Mouse (Mus musculus): ENCODE results near the gene Rpl35.
"Not testable (repeated sequence)": the region's sequence is repeated elsewhere in the genome, so short reads cannot be mapped to it uniquely, and the experiment has no call there.

Gene Rpl35

DNA sequence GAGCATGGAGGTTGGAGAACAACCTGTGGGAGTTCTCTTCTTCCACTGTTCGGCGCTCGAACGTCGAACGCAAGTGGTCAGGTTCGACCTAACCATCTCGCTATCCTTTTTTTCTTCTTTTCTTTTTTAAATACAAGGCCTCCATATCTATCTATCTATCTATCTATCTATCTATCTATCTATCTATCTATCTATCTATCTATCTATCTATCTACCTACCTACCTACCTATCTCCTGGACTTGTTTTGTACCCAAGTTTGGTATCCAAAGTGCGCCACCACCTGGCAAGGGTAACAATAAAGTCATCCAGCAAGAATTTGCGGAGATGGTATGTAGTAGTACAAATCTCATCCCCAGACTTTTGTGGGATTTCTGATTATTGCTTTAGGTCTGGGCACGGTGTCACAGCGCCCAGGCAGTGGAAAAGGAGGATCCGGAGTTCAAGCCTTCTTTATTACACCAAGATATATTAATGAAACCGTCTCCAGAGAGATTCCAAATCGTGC lies at the start of gene Rpl35:
Gene Rpl35 (minus strand): TSS at position 51 of the 506 bp plus-strand sequence.
- peak; percentile 55 for DNase-seq

DNA sequence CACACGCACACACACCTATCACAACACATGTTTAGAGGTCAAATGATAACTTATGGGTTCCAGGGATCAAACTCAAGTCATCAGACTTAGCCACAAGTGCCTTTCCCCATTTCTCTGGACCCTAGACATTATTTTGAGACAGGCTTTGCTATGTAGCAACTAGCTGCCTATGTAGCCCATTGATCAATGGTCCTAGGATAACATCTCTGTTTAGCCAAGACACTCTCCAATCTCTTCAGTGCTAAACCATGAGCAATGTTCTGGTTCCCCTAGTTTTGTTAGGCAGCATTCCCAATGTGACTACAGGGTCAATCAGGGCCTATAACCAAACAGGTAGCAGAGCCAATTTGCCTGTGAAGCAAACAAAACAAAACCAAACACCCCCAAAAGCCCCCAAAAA lies 43.1 kb upstream of the Rpl35 start:
- no peak for DNase-seq

DNA sequence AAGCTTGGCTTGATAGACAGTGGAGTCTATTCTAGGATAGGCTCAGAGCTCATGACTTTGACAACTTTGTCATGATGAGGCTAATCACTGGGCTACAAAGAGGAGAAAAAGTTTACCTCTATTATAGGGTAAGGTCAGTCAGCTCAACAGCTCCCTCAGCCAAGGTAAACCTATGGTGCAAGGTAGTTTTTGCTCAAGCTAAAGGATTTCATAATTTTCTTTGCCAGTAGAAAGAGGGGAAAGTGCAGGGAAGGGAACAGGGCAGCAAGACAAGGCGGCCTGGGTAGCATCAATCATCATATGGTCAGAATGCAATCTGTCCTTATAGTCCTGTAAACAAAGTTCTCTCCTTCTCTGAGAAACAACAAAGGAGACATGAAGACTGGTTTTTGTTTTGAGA lies 34.8 kb upstream of the Rpl35 start:
- DNase-seq: no peak

DNA sequence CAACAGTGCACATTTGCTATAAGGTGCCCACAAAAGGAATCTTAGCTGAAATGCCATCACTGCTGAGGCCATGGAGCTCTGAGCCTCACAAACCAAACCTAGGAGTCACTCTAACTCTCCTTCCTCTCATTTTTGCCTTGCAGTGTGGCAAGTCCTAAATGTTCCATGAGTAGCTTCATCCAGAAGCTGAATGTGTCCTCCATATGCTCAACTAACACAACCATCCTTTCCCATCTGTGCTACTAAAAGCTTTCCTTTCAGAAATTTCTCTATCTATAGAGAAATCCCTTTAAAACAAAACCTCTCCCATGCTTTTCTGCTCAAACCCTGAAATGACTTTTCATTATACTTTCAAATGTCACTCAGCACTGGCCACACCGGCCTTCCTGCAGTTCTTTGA lies 26.2 kb upstream of the Rpl35 start:
- no peak for DNase-seq

DNA sequence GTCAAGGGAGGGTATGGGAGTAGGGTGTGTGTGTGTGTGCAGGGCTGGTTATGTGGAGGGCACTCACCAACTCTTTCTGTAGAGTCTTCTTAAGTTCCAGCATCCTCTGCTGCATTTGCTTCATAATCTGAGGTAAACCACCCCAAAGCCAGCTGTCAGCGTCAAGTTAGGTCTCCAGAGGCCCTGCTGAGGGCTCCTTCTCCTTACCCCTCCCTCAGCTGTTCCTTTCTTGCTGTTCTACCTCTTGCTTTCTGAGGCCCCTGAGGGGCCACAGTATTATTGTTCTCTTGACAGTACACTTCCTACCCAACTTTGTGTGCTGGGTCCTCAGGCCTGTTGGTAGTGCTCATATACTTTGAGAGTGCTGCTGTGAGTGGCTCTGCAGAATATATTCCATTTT lies 14.6 kb upstream of the Rpl35 start:
- no peak for DNase-seq

DNA sequence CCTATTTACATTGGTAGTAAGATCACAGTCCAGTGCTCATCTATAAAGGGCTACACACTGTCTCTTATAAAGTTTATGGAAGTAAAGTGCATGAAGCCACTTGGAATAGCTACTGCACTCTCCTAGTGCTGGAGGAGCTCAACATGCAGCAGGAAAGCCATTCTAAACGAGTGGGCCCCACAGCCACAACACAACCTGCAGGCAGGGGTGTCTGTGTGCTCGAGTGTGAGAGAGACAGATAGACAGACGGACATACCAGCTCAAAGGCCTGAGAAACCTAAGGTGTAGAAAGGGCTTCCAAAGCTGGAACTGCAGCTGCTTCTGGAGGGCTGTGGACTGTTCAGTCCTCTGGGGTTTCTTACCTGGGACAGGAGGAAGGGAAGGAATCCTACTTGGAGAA lies 11.2 kb upstream of the Rpl35 start:
- DNase-seq: no peak

DNA sequence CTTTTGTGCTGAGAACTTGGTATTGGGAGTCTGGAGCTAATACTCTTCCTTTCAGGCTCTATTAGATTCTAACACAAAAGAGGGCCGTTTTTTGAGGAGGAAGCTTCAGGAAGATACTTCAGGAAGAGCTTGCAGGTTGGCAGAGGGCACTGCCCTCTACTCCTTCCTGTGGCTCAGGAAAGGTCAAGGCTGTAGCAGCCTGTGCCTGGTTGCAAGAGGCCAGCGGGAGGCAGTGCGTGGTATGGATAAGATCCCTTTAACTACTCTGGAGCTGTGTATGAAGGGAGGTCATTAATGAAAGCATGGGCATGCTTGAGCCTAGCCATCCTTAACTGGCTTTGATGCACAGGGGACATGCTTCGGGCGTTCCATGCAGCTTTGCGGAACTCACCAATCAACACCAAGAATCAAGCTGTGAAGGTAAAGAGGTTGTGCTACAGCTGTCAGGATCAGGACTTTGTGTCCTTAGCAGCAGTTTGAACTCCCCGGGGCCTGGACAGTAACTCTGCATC lies 7.4 kb upstream of the Rpl35 start:
- DNase-seq: no peak

DNA sequence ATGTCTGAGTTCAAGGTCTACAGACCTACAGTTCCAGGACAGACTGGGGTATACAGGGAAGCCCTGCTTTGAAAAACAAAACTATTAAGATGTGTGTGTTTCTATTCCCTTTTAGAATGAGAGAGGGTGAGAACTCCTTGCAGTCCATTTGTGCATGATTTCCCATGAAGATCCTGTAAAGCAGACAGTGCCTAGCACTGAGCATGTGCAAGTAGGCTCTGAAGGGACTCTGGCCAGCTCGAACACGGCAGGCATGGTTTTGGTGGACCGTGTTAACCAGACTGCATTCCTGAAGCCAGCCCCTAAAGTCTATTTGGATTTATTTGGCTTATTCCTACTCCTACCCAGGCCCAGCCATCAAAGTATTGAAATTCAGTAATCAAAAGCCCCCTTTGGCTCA lies 6.5 kb upstream of the Rpl35 start:
- no peak for DNase-seq

DNA sequence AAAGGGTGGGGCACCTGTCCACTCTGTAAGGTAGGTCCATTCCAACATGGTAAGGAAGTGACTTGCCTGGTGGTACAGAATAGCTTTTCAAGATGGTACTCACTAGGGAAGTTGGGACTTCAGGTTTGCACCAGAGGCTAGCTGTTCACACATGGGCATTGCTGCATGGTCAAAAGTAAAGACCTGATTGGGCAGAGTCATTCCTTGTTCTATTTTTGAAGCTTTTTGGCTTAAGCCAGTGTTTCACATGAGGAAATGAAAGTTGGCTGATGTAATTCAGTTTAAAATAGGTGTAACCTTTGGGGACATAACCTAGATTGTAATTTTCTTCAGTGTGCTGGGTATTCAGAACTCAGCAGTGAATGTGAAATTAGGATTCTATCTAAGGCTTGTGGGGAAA lies 5.8 kb upstream of the Rpl35 start:
- no peak for DNase-seq

DNA sequence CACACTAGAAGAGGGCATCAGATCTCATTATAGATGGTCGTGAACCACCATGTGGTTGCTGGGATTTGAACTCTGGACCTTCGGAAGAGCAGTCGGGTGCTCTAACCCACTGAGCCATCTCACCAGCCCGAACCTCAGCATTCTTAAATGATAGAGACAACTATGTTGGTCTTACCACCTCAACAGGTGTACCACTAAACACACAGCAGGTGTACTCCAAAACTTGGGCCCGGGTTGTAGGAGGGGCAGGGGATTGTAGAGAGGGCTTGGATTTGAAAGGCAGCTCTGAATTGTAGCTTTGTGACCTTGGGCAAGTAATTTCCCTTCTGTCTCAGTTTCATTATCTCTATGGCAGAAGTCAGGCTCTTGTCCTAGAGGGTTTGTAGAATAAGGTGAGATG lies 4.7 kb upstream of the Rpl35 start:
- not testable (repeated sequence) for DNase-seq

DNA sequence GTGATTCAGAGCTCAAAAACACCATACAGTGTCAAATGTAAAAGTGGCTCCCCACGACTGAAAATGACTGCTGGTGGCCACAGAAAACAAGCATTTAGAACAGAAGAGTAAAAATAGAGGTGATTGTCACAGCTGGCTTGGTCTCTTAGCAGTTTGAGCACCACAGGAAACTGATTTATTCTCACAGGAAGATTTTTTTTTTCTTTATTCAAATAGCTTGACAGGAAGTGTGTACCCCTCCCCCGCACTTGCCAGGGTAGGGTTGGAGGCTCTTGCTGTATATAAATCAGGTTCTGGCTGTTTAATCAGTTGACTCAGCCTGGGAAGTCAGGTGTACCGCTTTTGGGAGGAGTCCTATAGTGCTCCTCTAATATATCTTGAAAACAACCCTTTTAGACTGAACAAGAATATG lies 3.5 kb upstream of the Rpl35 start:
- peak; percentile 36 for DNase-seq

DNA sequence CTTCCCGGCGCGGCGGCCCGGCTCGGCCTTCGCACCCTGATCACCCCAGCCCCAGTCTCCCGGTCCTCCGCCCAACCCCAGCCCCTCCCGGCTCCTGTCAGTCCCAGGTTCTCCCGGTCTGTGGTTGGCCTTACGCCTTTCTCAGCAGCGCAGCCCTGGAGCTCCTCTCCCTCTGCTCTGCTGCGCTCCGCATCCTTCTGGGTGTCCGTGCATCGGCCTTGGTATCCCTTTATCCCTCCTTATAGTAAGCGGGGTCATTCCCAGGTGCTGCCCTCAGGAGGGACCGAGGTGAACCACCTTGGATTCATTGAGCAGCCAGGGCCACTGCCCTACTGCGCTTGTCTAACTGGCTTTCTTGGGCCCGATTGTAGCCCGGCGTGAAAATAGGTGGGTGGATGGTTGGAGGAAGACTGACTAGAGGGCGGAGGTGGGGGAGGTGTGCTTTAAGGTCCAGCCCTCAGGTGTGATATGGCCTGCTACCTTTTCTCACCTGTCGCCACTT lies 3.0 kb upstream of the Rpl35 start:
- DNase-seq: no peak

DNA sequence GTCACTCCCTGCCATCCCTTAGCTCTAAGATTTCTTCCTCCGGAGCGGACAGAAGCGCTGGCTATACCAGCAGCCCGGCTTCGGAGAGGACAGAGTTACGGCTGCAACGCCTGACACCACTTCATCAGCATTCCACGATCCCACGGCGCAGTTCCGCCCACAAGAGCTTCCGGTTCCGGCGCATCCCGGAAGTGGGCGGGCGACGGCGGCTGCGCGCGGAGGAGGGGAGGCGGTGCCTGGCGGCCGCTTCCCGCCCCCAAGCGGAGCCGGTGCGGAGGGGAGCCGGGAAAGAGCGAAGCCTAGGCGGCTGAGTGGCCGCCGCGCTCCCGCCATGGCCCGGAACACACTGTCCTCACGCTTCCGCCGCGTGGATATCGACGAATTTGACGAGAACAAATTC lies 2.4 kb upstream of the Rpl35 start:
- DNase-seq: peak; percentile 96

DNA sequence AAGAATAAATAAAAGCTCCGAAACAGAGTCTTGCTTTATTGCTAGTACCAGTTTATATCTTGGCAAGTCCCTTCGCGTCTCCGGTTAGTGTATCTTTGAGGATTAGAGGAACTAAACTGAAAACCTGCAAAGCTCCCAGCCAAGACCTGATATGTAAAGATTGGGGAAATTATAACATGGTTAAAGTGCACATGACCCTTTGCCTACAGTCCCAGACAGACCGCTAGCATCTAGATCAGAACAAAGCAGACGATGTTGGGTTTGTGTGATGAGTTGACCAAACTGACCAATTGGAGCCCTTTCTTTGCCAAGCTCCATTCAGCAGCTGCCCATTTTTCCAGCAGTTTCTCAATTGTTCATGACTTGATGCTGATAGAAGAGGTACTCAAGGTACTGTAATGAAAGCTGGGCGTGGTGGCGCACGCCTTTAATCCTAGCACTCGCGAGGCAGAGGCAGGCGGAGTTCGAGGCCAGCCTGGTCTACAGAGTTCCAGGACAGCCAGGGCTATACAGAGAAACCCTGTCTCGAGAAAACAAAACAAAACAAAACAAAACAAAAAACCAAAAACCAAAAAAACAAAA lies 816 bp upstream of the Rpl35 start:
- DNase-seq: no peak

DNA sequence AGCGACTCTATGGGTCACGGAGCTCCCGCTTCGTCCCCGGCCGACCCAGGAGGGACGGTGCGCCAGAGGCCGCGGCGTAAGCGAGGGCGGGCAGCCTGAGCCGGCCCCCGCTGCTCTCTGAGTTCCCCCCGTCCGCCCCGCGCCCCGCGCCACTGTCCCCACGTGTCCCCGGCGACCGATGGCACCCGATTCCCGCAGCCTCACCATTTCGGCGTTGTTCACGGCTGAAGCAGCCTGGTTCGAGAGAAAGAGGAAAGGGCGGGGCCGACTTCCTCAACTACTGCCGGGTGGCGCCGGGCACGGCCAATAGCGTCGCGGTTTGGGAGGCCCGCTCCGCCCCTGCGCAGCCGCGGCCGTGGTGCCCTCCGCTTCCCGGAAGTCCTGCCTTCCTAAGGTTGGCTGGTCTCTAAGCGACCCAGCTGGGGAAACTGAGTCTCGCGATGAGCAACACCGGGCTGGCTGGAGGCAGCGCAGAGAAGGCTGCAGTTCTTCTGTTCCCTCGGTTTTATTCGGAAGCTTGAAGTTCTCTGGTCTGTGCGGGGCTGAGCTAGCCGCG lies 466 bp downstream of the Rpl35 start, which contains the start of gene Arpc5l:
Gene Arpc5l (plus strand): TSS at position 469 of the 556 bp plus-strand sequence.
- DNase-seq: peak; percentile 92

DNA sequence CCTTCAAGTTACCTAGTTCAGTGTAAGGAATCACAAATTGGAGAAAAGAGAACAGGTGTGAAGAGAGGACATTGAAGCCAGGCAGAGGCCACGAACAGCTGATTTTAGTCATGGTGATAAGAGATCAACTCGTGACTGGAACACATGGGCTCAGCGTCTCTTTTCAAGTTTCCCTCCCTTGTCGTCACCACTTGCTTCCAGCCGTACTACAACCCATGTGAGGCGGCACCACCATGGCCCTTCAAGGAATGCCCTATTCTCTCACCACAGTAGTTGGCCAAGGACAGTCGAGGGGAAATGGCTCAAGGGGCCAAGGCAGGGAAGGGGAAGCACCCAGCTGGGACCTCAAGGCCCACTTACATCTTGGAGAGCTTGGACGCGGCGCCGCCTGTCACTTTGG lies 1.1 kb downstream of the Rpl35 start:
- no peak for DNase-seq

DNA sequence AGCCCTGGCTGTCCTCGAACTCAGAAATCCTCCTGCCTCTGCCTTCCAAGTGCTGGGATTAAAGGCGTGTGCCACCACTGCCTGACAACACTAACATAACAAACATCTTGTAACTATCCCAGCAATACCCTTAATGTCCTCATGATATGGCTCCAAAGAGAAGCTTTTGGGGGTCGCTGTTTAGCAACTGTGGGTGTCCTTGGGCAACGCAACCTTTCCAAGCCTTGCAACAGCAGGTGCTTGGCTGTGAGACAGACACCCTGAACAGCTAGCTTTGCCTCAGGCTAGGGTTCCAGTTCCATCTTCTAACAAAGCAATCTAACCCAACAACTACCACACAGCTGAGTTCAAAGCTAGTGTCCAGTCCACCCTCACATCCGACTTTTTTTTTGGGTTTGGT lies 1.9 kb downstream of the Rpl35 start:
- no peak for DNase-seq

DNA sequence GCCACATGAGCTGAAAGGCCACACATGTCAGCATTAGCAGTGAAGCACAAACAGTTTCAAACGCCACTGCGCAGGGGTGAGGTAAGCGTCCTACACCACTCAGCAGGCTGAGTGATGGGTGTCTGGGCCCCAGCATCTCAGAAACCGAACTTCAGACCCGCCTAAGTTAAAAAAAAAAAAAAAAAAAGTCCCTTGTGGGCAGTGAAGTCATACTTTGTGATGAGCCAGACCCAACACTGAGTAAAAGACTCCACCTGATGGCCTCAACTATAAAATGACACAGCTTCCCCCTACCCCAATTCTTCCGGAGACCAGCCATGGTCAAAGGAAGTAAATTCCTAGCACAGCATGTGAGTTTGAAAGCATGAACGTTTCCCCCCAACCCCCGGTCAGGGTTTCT lies 2.3 kb downstream of the Rpl35 start:
- DNase-seq: no peak

DNA sequence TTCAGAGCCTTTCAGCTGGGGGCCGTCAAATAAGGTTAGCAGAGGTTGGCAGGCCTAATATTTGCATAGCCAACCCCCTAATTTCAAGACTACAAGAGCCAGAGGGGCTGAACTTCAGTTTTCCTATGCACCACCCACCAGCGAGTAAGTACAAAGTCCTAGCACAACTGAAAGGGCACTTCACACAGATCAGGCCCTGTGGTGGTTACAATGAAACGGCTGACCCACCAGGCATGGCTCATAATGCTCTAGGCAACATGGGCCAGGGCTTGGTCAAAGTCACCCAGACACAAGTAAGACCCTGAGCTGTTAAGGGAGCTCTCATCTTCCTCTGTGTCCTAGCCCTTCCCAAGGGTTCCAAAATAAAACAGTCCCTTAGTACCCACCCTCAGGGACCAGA lies 3.6 kb downstream of the Rpl35 start:
- no peak for DNase-seq

DNA sequence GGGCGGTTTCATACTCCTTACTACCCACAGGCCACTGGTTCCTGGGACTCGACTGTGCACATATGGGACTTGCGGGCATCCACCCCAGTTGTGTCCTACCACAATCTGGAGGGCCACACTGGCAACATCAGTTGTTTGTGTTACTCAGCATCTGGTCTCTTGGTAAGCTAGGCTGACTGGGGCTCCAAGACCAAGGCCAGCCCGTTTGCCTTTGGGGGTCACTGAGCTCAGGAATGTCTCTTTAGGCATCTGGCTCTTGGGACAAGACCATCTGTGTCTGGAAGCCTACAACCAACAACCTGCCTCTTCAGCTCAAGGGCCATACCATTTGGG lies 4.9 kb downstream of the Rpl35 start:
- no peak for DNase-seq

DNA sequence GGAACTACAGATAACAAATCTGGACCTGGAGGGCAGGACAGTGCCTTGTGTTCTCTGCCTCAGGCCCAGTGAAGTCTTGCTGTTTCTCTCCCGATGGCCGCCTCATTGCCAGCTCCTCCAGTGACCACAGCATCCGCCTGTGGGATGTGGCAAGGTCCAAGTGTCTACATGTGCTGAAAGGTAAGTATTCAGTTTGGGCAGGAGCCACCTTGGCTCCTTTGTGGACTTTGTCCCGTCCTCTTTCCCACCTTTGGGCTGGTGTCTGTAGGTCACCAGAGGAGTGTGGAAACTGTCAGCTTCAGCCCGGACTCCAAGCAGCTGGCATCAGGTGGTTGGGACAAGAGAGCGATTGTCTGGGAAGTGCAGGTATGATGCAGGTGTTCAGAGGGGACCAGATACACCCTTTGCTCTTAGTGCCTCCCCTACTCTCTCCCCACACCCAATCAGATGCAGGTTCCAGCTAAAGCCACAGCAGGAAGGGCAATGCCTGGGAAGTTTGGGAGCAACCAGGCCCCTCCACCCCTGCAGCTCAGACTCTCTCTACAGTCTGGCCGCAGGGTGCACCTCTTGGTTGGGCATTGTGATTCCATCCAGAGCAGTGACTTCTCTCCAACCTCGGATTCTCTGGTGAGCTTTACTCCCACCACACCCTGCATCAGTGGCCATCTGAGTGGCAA lies 5.4 kb downstream of the Rpl35 start:
- DNase-seq: no peak

DNA sequence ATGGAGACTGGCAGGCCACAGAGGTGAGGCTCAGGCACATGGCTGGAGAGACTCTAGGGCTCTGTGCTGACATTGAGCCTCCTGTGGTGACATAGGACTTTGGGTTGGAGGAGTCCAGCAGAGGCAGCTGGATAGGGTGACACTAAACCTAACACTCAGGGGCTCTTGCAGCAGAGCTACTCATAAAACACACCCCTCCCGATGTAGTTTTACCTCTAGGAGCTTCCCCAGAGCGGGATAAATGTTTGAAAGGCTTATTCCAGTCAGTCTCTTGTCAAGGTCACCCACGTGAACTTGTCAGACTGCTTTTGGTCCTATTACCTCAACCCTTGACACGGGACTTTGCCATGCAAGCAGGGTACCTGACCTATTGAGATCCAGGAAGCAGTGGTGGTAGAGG lies 6.0 kb downstream of the Rpl35 start:
- no peak for DNase-seq

DNA sequence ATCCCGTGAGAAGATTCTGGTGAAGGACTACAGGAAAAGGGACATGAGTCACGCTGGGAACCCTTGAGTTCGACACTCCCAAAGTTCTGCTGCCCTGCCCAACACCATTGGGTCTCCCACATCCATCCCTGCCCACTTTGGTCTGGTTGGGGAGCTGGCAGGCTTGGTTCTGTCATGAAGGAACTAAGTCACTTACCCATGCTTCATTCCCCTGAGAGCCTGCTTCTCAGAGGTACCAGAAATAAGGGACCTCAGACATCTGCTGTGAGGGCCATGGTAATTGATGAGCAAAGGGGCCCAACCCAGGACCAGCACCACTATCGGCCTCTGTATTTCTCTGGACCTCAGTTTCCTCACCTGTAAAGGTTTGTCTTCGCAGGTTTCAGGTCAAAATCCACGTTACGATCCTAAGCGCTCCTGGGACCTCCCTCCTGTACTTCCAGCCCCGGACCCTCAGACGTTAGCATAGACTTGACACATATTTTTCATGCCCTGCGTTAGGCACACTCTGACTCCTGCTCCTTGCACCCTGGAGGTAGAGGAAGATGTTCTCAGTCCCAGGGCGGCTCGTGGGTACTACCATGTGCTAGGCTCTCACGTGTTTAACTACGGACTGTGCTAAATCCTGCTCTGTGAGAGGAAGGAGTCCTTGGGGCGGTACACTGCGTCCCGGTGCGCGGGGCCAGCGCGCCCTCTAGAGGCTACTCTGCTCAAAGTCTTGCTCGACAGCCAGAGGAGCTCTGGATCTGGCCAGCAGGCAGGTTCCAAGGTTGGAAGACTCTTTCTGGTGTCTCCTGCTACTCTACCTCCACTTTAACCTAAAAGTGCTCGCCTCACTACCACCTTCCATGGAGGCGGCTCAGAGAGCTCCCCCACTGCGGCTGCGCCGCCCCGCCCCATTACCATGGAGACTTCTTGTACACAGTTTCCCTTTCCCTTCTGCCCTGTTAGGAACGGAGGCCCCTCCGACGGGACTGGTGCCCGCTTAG lies 7.7 kb downstream of the Rpl35 start, which contains the start of gene Wdr38:
Gene Wdr38 (plus strand): TSS at position 91 of the 989 bp plus-strand sequence.
- peak; percentile 89 for DNase-seq
